Mouse (Mus musculus): Measurements from ENCODE around the gene Lyar.

Lyar gene

DNA sequence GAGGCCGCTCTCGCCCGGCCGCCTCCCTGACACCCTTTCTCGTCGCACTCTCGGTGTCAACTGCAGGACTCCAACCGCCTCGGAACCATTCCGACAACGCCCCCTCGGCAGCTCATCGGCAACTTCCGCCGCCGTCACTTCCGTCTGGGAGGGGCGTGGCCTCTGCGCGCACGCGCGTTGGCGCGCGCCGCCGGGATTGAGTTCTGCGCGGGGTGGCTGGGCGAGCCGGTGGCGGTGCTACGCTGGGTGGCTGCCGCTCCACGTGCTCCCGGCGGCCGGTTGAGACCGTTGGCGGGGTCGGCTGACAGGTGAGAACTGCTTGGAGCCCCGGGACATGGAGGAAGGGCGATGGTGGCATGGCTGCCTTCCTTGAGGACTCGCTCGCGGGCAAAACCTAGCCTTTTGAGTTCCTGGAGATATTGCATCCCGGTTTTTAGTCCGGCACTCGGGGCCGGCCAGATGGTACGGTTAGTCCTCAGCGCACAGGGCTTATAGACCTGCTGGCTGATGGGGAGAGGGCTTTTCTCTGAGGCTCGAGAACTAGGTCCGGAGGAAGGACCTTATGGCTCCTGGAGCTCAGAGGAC is at the start of gene Lyar, which contains the start of gene Zbtb49:
Gene Lyar (plus strand): TSS at position 143 of the 585 bp plus-strand sequence.
Gene Zbtb49 (minus strand): TSS at position 130 of the 585 bp plus-strand sequence.
- peak; percentile 96 to 97 for DNase-seq (ENCODE audit: low read depth in 2 of 2, low spot score in 2 of 2)

DNA sequence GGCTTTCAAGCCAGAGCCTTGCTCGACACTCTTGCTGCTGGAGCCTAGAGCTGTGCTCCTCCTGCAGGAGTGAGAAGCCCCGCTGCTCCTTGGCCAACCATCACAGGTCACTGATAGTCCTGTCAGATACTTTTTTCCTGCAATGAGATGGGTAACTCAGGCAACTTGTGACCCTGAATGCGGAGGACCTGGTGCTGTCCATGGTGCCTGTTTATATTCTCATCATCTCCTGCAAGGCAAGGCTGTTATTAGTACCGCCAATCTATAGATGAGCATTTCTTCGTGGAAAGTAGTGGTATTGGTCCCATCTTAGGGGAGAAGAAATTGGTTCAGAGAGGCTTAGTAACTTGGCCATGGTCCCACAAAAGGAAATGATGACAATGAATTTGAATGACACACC is 46.5 kb upstream of the Lyar start:
- no peak for DNase-seq (ENCODE audit: low read depth in 2 of 2, low spot score in 2 of 2)

DNA sequence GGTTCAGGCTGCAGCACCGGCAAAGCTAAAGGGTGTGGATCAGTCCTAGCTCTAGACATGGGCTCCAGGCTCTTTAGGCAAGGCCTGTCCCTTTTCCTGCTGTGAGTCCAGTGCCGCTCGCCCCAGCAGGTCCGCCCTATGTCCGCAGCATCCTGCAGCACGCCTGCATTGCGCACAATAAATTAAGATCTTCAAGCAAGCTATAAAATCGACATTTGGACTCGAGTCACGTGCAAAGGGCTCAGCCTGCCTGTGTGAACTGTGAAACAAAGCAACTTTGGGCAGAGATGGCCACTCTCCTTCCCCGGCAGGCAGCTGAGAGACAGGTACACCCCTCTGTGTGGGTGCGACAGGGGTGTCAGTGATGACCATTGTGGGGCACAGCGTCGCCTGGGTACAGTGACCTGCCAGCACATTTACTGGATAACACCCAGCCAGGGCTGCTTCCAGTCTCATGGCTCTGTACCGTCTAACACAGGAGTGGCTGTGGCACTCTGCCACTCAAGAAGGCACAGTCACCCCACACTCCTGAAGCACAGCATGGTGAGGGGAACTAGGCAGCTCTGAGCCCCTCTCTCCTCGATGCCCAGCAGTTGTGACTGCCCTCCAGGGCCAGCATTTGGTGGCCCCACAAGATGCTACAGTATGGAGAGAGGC is 45.9 kb upstream of the Lyar start:
- DNase-seq (ENCODE audit: low read depth in 2 of 2, low spot score in 2 of 2) = no peak

DNA sequence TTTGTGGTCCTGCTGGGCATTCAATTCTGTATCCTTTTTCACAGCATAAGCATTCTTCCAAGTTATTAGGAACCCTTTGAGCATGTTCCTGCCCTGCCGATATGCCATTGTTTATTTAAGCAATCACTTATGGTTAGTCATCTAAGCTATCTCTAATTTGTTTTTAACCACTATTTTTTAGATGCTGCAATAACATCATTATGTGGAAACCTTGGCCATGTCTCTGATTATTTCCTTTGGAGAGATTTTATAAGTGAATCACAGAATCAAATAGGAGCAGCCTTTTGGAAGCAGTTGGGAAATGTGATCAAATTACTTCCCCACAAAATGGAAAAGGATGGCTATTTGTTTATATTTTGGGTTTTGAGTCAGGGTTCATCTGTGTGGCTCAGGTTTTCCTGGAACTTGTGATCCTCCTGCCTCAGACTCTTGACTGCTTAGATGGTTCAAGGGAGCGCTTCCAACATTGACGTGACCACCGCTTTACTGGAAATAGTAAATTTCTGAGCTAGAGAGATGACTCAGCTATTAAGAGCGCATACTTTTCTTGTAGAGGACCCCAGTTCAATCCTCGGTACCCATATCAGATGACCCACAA is 35.5 kb upstream of the Lyar start:
- DNase-seq (ENCODE audit: low read depth in 2 of 2, low spot score in 2 of 2) = no peak

DNA sequence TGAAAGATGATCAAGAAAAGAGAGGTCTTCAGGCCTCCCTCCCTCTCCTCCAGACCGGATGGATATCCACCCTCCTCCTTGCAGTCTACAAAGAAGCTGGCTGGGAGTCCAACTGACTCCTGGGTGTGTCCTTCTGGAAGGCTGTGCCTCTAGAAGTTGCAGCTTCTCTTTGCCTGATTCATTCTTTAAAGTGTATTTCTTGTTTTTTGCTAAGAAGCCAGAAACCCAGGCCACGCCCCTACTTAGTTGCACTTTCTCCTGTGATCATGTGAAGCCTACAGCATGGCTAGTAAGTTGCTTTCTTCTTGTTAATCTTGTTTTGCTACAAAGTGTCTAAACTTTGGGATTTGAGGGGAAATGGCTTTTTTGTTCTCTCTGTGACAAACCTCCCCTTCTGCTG is 33.3 kb upstream of the Lyar start:
- no peak for DNase-seq (ENCODE audit: low read depth in 2 of 2, low spot score in 2 of 2)

DNA sequence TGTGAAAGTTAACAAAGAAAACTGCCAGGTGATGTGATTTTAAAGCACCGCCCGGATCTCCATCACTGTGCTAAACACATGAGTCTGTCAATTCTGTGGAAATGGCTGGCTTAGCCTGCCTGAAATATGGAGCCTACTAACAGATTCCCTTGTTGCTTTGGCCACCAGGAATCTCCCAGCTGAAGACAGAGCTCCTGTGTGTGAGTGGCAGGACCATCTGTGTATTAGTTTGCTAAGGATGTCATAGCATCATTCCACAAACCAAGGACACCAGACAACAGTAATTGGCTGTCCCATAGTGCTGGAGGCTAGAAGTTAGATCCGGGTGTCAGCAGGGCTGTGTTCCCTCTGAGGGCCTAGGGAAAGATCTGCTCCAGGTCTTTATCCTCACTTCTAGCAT is 29.4 kb upstream of the Lyar start:
- no peak for DNase-seq (ENCODE audit: low read depth in 2 of 2, low spot score in 2 of 2)

DNA sequence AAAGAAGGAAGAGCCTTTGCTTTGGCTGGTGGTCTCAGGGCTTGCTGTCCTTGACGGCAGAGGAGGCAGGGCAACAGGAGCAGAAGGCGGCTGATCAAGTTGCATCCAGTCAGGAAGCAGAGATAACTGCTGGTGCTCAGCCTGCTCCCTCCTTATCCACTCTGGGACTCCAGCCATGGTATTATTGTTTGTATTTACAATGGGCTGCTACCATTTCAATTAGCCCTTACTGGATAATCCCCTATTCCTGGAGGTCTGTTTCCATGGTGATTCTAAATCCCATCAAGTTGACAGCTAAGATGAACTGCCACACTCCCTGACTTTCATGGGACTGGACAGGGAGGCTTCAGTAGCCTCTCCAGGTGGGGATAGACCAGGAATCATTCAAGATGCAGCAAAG is 25.3 kb upstream of the Lyar start:
- no peak for DNase-seq (ENCODE audit: low read depth in 2 of 2, low spot score in 2 of 2)

DNA sequence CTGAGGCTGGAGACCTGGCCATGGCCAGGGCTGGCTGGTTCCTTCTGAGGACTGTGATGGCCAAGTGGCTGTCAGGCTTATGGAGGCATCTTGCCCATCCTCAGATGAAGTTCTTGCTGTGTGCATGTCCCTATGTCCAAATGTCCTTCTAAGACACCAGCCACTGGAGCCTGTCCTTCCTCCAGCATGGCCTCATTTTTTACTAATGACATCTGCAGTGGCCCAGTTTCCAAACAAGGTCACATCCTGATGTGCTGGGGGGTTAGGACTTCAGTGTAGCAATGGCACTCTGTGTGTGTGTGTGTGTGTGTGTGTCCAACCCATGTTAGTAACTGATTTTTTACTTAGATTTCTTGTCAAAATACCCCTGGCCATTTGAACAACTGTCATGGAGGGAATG is 24.3 kb upstream of the Lyar start:
- DNase-seq (ENCODE audit: low read depth in 2 of 2, low spot score in 2 of 2) = no peak

DNA sequence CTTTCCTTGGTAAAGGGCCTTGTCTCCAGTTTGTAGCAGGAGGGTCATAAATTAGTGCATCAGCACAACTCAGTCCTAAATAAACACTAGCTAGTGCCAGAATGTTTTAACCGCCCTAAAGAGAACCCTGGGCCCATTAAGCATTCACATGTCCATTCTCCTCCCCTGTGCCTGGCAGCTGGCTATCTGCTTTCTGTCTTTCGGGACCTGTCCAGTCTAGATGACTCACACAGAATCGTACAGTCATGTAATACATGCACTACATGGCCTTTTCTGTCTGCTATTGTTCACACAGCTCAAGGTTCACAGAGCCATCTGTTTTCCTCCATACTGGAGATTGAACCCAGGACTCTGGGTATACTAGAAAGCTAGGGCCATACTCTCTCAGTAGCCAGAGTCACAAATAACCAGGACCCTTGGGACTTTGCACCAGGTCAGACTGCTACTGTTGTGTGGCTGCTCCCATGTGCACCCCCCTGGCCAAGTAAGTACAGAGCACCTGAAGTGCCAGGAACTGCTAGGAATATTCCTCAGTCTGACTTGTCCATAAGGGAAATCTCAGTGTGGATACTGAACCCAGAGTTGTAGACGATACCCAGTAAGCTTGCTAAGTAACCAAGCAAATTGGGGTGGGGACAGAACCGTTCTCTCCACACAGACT is 23.3 kb upstream of the Lyar start:
- no peak for DNase-seq (ENCODE audit: low read depth in 2 of 2, low spot score in 2 of 2)

DNA sequence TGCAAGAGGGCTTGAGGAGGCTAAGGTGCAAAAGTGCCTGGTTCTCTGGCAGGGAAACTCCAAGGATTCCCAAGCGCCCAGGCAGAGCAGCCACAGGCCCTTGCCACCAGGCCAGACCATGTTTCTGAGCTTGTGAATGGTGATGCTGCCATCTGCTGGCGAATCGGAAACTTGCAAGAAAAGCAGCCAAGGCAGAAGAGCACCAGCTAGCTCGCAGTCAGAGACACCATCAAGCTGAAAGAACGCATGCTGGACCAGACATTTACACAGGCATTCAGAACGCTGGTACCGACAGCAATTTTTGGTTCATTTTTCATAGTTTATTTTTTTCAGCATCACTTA is 22.8 kb upstream of the Lyar start:
- peak; percentile 35 to 58 for DNase-seq (ENCODE audit: low read depth in 2 of 2, low spot score in 2 of 2)

DNA sequence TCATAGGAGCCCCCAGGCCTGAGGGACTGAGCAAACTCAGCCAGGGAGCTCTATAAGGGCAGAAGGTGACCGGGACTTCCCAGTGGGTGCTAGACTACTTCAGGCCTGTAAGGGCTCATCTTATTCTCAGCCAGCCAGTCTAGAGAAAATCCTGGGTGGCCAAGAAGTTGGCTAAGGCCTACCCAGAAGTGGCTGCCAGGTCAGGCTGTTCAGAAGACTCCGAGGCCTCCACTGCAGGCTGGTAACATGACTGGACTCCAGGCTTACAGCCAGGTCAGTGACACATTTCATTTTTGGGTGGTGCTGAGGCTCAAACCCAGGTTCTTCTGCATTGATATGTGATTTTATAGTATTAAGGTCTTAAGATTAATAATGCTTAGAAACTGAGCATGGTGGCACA is 20.6 kb upstream of the Lyar start:
- no peak for DNase-seq (ENCODE audit: low read depth in 2 of 2, low spot score in 2 of 2)

DNA sequence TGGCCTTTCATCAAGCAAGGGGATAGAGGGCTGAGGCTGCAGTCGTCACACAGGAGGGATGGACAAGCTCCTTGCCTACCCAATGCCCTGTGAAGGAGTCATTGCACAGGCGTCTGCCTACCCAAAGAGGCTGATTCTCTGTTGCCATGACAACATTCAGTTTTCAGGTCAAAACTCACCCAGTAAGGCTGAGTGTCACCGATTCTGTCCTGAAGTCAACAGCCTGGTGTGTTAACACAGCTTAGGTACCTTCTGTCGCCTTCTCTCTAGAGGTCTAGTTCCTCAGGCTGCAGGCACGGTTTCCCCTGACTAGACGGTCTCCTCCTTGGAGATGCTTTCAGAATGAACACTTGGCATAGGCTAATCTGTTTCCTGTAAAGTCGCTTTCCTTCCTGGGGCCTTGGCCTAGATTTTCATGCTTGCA is 15.0 kb upstream of the Lyar start:
- no peak for DNase-seq (ENCODE audit: low read depth in 2 of 2, low spot score in 2 of 2)

DNA sequence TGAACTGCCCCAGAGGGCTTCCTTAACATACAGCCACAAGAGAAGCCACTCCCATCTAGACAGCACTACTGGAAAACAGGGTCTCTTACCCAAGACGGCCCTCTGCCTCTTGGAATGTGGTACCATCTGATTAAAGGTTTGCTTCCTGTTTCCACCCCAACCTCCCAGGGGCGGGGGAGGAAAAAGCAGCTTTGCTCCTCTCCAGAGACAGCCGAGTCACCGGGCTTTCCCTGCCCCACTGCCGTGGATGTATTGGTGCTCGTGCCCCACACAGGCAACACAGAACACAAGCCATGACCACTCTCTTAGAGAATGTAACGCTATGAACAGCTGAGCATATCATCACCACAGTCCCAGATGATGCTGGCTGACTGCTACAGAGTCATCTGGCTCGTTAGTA is 11.3 kb upstream of the Lyar start:
- no peak for DNase-seq (ENCODE audit: low read depth in 2 of 2, low spot score in 2 of 2)

DNA sequence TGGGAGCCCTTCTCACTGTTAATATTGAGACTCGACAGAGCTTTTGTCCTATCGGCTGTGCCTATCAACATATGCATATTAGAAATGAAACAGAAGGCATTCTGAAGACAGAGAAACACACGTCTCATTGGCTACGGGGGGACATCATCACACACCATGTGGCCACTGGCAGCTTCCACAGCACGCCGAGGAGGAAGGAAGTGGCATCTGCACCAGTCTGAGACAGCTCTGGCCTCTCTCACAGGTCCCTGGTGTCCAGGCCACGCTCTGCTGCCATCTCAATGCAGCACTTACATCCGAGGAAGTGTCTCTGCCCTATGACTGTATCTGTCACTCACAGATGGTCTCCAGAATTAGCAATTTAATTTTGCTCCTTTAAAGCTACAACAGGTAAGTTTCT is 8.6 kb upstream of the Lyar start:
- DNase-seq (ENCODE audit: low read depth in 2 of 2, low spot score in 2 of 2) = no peak

DNA sequence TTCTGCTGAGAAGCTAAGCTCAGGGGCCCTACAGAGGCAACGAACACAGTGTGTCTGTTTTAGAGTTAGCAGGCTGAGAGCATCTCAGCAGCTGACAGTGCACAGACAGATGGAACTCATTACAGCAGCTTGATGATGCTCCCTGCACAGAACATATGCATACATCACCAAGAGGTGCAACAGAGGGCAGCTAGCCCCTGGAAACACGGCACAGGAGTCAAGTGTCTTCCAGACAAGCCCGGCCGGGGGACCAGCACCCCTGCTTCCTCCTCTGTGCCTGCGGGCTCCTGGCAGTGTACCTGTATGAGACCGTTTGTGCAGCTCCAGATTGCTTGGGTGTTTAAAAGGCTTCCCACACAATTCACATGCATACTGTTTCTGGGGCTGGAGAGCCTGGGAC is 7.3 kb upstream of the Lyar start:
- DNase-seq (ENCODE audit: low read depth in 2 of 2, low spot score in 2 of 2) = no peak

DNA sequence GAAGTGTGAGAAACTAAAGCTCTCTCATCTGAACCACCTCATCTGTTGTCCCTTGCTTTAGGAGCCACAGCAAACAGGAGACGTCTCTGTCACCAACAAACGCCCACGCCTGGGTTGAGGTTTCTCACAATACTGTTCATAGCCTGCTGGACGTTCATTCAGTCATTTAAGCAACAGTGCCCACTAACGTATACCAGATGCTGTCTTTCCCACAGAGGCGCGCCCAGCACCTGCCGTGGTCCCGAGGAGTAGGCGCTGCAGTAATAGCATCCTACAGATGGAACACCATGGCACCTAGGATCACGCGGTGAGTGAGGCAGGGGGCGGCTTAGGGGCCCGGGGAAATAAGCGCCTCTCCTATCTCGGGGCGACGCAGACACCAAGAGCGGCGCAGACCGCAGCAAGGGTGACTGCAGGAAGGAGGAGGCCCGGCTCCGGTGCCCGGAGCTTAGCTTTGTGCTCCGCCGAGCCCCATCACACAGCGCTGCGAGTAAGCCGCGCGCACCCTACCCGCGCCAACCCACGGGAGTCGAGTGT is 431 bp upstream of the Lyar start:
- no peak for DNase-seq (ENCODE audit: low read depth in 2 of 2, low spot score in 2 of 2)

DNA sequence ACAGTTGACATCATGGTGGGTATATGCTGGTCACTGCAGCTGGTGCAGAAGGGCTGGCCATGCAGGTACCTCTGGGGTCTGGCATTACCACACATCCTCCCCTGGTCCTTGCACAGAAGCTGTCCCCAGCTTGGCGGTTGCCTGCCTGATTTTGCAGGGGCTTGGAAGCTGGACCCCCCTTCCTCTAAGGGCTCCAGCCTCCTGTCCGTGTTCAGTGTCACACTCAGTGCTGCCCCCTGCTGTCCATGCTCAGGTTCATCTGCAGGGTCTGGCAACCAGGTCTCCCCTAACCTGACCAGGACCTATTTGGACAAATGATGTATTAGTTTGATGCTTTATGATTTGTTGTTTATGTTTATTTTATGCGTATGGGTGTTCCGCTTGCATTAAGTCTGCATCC is 15.2 kb downstream of the Lyar start:
- DNase-seq (ENCODE audit: low read depth in 2 of 2, low spot score in 2 of 2) = peak; percentile 41 to 62

DNA sequence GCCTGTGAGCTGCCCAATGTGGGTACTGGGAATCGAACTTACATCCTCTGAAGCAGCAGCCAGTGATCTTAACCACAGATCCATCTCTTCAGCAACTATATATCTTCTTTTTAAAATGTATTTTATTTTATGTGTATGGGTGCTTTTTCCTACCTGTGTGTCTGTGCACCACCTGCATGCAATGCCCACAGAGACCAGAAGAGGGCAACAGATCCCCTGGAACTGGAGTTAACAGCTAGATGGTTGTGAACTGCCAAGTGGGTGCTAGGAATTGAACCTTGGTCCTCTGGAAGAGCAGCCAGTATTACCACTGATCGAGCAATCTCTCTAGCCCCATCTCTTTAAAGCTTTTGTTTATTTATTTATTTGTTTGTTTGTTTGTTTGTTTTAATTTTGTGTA is 16.4 kb downstream of the Lyar start:
- no peak for DNase-seq (ENCODE audit: low read depth in 2 of 2, low spot score in 2 of 2)

DNA sequence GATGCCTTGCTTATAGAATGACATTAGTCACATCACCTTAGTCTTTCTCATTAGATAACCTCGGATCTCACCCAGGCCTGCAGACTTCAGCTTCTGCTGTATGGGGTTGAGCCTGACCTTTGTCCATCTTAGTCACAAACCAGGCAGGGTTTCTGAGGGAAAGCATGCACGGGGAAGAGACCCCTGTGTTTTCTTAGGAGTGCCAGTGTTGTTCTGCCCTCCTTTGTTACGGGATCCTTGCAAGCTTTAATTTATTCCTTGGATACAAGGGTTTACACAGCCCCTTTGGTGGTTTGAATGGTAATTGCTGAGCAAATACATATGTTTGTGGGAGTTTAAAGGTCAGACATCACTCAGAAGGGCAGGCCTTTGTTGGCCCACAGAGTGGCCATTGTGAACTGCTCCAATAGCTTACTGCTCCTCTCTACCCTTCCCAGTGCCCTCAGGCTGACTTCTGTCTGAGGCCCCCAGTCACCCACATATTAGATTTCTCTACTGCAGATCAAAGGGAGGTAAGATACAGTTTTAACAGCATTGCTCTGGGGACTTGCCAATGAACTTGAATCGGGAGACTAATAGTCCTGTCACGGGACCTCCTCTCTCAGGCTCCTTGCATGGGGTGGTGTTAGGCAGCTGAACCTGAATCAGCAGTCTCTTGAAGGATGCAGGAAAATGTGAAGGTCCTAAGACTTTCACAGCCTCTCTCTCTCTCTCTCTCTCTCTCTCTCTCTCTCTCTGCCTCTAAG is 20.6 kb downstream of the Lyar start:
- no peak for DNase-seq (ENCODE audit: low read depth in 2 of 2, low spot score in 2 of 2)

DNA sequence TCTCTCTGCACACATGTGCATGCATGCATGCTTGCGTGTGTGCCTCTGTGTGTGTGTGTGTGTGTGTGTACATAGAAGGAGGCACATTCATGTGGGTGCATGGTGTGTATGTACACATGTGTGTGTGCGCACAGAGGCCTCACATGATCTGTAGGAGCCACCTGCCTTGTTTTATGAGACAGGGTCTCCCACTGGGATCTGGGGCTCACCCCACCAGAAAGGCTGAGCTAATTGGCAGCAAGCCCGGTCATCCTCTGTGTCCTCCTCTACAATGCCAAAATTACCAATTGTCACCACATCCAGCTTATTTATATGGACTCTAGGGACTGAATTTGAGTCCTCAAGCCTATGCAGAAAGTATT is 21.2 kb downstream of the Lyar start:
- DNase-seq (ENCODE audit: low read depth in 2 of 2, low spot score in 2 of 2) = no peak

DNA sequence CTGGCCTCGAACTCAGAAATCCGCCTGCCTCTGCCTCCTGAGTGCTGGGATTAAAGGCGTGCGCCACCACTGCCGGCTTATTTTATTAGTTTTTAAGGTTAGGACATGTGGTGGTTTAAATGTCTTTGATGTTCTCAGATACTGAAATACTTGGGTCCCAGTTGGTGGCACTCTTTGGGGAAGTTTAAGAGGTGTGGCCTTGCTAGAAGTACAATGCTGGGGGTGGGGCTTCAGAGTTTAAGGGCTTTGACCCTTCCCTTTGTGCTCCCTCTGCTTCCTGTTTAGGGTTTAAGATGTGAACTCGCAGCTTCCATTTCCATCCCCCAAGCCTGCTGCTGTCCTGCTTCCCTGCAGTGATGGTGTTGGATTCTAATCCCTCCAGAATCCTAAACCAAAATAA is 21.7 kb downstream of the Lyar start:
- DNase-seq (ENCODE audit: low read depth in 2 of 2, low spot score in 2 of 2) = no peak

DNA sequence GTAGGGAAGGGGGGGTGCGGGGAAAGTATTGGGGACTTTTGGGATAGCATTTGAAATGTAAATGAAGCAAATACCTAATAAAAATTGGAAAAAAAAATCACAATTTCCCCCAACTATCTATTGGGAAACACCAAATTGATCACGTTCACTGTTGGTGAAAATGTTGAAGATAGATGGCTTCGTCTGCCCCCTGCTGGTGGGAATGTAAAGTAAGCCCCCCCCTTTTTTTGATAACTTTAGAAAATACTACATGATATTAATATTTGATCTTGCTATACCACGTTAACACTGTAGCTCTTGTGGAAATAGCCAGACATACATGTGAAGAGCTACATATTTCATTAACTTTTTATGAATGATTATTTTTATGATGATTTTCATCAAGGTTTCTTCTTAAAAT is 34.9 kb downstream of the Lyar start:
- no peak for DNase-seq (ENCODE audit: low read depth in 2 of 2, low spot score in 2 of 2)
